Mouse (Mus musculus) B cell, adult 2 months (primary cell): ENCODE measurements around the gene Hoxd11.

Experiments used
- DNase-seq, 2 experiments: peaks; one replicate each; pipeline ENCODE4 v3.0.0; 2022

Hoxd11 gene

DNA sequence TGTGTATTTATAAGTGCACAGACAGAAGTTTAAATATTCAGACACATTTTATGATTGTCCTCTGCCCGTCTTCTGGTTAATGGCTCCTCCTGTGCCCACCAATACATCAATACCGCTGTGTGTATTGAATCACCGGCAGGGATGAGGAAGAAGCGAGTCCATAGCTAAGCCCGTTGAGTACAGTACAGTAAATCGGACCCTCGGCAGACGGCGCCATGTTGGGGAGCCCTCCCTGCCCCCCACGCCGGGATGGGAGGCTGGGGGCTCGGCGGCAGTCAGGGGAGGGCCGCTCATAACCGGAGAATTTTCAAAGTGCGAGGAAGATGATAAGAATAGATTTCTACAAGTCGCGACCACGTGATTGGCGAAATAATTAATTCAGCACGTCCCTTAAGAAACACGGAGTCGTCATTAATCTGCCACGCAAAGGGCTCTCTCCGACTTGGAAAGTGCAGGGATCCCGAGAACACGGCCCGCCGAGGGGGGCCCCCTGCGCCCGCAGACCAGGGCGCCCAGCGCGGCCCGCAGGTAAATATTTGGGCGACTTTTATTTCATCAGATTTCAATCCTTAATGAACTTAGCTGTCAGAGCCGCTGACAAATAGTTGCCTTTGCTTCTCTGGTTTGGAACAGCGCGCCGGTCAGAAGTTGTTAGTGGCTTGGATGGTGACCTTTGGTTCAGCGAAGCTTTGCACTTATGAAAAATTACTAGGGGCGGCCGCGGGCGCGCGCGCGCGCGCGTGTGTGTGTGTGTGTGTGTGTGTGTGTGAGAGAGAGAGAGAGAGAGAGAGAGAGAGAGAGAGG lies 53.4 kb downstream of the Hoxd11 start:
- DNase-seq = no peak

DNA sequence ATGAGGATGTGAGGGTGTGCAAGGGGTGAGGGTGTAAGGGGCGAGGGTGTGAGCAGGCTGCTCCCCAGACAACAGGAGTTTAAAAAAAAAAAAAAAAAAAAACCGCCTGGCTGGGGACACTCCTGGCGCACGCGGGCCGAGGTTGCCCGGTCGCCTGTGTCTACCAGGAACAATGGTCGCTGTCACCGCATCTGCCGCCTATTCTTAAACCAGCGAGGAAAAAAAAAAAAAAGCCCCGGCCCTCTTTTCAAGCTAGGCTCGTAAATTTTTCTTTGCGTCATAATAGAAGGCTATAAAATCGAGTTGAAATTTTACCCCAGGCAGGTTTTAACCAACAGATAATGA lies 53.9 kb downstream of the Hoxd11 start:
- DNase-seq = no peak

DNA sequence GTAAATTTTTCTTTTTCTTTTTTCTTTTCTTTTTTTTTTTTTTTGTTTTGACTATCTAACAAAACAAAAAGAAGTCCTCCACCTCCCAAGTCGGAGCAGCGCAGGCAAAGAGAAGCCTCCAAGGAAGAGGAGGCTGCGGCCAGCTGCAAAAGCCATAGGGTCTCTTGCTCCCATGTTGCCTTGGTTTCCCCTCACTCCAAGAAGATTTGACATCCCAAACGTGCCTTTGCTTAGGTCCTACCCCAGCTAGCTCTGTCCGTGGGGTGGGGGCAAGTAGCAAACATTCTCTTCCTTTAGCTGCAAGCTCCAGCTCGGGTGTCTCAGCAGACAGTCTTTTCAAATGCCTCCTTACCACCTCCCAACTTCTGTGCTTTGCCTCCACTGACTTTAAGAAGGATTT lies 54.4 kb downstream of the Hoxd11 start:
- no peak for DNase-seq

DNA sequence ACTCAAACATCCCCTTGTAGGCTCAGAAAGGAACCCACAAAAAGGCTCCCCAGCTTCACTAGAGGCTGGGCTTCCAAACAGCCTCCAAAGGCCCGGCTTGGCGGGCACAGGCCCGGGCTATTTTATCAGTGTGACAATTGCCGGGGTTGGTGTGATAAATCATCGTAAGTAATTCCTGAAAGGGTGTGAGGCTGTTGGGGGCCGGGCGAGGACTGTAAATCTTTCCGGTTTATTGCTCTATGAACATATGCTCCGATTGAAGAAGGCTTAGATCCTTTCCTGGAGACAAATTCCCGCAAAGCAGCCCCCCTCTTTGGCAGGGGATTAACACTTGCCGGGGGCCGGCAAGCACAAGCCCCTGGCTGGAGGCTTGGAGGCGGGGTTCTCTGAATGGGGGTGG lies 55.1 kb downstream of the Hoxd11 start:
- DNase-seq = no peak

DNA sequence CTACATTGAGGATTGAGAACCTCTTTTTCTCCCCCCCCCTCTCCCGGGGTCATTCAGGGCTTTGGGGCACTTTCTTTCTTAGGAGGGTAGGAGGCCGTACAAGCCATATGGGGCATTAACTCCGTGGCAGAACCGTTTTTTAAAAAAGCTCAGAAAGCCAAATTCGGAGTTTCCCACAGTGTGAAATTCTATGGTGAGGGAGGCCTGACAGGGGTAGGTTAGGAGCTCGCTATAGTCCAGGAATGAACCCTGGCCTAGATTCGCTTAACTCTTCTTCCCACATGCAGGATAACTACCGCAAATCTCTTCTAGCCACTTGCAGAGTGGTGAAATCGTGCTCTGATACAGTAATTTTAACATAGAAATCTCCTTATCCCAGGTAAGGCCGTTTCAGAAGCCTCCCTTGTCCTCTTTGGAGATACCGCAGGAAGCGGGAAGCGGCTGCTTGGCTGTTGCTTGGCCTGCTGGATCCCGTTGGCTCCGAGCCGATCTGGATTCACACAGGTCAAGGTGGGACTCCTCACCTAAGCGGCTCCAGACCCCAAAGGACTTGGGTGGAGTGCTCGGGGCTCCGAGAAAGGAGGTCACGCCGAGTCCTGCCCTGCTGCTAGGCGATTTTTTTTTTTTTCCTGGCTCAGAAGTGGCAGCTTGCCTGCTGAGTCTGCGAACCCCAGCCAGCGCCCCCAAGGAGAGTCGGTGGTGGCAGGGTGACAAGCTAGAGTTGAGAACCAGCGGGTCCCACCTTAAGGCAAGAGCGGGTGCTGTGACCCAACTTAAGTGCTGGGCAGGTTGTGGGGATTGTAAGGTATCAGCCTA lies 55.8 kb downstream of the Hoxd11 start:
- DNase-seq = no peak

DNA sequence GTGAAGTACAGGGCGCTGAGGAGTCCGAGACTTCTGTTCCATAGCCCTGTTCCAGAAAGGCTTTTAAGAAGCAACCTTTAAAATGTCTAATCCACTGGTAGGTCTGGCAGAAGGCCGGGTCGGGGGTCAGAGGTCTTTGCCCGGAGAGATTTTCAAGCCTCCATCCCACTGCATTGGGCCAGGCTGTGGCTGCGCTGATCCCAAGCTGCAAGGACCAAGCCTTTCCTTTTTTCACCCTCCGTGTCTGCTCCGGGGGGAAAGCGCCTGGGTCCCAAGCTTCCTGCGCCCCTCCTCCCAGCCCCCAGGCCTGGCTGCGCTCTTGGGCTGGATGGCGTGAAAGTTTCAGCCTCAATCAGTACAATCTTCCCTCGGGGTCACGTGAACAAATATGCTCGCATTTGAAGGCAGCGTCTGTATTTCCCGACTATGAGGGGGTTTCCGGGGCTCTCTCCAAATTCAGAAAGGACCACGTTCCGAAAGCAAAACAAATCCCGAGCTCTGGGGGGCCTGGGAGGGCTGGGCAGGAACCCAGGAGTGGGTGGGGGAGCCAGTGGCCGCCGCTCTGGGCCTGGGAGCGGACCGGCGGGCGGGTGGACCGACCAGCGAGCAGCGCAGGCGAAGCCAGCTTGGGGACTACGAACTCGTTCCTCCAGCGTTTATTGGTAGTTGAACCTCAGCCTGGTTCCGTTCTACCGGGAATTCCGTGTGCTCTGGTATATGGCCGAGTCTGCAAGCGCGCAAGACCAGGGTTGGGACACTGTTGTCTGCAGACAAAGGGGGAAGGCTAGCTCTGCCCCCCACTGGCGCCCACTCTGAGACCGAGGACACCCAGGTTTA lies 56.7 kb downstream of the Hoxd11 start:
- no peak for DNase-seq
